Mouse (Mus musculus): ENCODE results near the gene Arhgap31.
A peak's percentile ranks its signal among the peaks of the same experiment; 100 is the strongest.

Arhgap31 gene

DNA sequence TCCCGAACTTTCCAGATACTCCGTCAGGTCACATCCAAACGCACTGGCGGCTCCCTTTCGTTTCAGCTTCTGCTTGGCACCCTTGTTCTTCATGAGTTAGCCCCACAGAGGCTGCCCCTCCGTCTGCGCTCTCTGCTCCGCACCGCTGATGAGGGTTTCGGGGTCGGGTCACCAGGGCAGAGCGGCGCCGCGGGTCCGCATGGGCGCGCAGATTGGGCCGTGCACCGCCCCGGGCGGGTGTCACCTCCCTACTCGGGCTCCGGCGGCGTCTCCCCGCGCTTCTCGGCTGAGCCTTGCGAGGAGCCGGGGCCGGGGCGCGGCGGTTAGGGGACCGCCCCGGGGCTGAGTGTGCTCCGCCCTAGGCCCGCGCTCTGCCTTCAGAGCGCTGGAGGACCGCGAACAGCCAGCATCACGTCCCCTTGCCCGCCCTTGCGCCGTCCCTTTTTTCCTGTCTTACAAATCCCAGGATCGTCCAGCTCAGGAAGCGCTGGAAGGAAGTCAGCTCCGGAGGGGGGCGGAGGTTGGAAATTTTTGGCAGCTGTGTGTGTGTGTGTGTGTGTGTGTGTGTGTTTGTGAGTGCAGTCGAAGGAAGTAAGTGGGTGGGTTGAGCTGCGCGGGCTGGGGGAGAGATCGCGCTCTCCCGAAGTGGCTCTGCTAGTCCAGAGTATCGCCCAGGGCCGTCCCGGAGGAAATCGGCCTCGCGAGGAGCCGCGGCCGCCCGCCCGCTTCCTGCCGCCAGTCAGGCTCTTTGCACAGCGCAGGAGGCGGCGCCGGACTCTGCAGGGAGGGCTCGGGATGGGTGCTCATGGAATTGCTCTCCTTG, at the start of gene Arhgap31:
TSS of gene Arhgap31 (minus strand) at position 694 of the 823 bp plus-strand sequence.
- Histone ChIP-seq H3K27me3 (ENCODE audit: control insufficient read depth, insufficient read depth, low read length, poor library complexity, severe bottlenecking) (no peaks in the 10 kb centered on the region), H3K36me3 (ENCODE audit: control insufficient read depth, insufficient read depth, low read length, poor library complexity, severe bottlenecking) (no peaks in the 10 kb centered on the region)
- DNase-seq (ENCODE audit: low read depth, low spot score), result peak; percentile 70

DNA sequence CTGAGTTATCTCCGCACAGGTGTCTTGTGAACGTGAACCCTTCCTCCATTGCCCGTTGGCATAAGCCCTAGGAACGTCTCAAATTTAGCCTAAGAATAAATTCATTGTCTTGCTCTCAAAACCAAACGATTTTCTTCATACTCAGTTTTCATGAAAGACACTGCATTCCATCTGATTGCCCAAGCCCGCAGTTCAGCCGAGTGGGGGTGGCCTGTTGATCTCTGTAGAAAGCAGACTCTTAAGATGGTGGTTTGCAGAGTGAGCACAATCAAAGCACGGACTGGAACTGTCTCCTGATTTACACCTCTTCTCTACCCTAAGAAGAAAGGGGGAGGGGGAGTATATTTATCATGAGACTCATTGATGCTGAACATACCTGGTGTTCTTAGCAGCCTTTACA, 49.3 kb upstream of the Arhgap31 start:
- Histone ChIP-seq H3K36me3 (ENCODE audit: control insufficient read depth, insufficient read depth, low read length, poor library complexity, severe bottlenecking) (no peaks in the 10 kb centered on the region), H3K27me3 (ENCODE audit: control insufficient read depth, insufficient read depth, low read length, poor library complexity, severe bottlenecking) (no peaks in the 10 kb centered on the region)
- no peak for DNase-seq (ENCODE audit: low read depth, low spot score)

DNA sequence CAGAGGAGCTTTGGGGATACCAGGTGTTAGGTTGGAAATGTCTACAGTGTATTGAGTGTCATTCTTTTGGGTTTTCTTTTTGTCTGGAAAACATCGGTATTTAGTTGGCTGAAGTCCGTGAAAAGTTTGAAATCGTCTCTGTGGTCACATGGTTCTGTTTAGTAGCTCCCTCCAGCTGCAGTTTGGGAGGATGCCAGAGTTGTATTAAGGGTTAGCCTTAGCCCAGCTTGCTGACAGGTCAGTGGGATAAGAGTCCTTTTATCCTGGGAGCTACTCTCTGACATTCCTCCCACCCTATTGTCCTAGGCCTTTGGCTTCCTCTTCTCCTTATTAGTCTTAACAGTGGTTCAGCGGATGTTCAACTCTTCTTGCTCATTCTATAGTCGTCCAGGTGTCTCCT, 48.9 kb upstream of the Arhgap31 start:
- H3K36me3 ChIP-seq (ENCODE audit: control insufficient read depth, insufficient read depth, low read length, poor library complexity, severe bottlenecking), result no peaks in the 10 kb centered on the region
- DNase-seq (ENCODE audit: low read depth, low spot score), result no peak
- H3K27me3 ChIP-seq (ENCODE audit: control insufficient read depth, insufficient read depth, low read length, poor library complexity, severe bottlenecking), result no peaks in the 10 kb centered on the region

DNA sequence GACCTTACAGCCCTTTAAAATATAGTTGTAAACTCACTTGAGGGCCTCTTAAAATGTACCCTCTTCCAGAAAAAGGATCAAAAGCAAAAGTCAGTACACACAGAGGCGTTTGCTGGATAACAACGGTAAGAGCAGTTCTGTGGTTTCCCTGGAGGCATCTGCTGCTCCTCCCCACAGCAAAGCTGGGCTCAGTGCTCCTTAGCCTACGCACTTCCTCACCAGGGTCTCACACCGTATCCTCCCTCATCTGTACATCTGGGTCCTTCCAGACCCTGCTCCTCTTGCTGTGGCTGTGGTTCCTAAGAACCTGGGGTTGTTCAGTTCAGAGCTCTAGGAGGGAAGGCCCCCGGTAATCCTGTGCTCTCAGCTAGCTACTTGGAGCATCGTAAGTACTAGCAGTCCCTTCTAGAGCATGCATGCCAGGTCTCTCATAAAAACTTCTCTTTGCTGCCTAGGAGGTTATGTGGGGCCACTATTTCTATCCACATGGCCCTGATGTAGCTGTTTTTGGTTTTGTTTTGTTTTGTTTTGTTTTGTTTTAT, 47.8 kb upstream of the Arhgap31 start:
- H3K36me3 ChIP-seq (ENCODE audit: control insufficient read depth, insufficient read depth, low read length, poor library complexity, severe bottlenecking), result no peaks in the 10 kb centered on the region
- H3K27me3 ChIP-seq (ENCODE audit: control insufficient read depth, insufficient read depth, low read length, poor library complexity, severe bottlenecking), result no peaks in the 10 kb centered on the region
- peak; percentile 33 for DNase-seq (ENCODE audit: low read depth, low spot score)

DNA sequence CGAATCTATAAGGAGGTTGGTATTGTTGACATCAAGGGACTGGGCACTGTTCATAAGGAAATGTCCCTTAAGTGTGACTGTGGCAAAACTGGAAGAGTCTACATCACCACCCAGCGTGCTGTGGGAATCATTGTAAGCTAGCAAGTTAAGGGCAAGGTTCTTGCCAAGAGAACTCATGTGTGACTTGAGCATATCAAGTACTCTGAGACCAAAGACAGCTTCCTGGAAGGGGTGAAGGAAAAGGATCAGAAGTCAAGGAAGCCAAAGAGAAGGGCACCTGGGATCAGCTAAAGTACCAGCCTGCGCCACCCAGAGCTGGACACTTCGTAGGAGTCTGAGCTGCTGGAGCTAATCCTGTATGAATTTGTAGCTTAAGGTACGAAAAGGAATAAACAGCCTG, 47.2 kb upstream of the Arhgap31 start:
- Histone ChIP-seq H3K36me3 (ENCODE audit: control insufficient read depth, insufficient read depth, low read length, poor library complexity, severe bottlenecking) (no peaks in the 10 kb centered on the region), H3K27me3 (ENCODE audit: control insufficient read depth, insufficient read depth, low read length, poor library complexity, severe bottlenecking) (no peaks in the 10 kb centered on the region)
- no peak for DNase-seq (ENCODE audit: low read depth, low spot score)

DNA sequence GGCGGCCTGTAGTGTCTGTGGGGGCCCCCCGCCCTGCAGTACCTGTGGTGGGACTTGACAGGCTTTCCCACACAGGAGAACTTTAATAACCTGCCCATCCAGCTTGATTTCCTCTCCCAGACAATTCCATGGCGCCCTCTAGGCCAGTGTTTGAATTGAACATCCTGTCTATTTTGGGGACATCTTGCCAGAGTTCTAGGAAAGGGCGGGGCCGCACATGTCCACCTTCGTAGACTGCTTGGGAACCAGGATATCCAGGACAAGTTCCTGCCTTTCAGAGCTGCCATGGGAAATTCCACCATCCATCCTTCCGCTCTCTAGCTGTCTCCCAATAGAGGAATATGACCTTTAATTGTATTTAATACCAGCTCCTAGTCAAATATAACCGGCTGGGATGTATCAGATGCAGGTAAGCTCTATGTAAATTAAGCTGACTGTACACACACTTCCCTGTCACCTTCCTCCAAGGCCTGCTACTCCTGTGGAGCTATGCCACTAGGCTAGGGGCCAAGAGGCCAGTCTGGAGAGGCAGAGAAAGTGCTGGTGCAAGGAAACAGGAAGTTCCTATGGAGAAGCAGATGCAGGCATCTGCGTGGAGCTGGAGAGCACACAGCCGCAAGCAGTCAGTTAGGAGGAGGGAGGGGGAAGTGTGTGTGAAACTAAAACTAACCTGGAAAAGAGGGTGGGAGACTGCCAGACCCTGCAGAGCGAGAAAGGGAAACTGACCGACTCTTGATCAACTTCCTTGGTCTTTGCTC, 45.2 kb upstream of the Arhgap31 start:
- no peaks in the 10 kb centered on the region for H3K36me3 ChIP-seq (ENCODE audit: control insufficient read depth, insufficient read depth, low read length, poor library complexity, severe bottlenecking)
- DNase-seq (ENCODE audit: low read depth, low spot score), result no peak

DNA sequence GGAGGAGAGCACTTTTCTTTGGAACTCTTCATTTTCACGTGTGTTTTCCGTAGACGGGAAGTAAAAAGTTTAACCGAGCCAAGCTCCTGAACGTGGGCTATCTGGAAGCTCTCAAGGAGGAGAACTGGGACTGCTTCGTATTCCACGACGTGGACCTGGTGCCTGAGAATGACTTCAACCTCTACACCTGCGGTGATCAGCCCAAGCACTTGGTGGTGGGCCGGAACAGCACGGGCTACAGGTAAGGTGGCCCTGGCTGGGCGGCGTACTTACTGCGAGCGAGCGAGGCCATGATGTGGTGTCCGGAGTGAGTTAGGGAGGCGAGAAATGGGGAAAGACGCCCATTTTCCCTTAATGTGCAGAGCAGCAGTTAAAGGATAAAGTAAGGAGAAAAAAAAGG, 44.6 kb upstream of the Arhgap31 start:
- no peak for DNase-seq (ENCODE audit: low read depth, low spot score)
- no peaks in the 10 kb centered on the region for H3K27me3 ChIP-seq (ENCODE audit: control insufficient read depth, insufficient read depth, low read length, poor library complexity, severe bottlenecking)
- no peaks in the 10 kb centered on the region for H3K36me3 ChIP-seq (ENCODE audit: control insufficient read depth, insufficient read depth, low read length, poor library complexity, severe bottlenecking)

More for the DNA sequence above, 45.2 kb upstream of the Arhgap31 start:
- H3K27me3 ChIP-seq (ENCODE audit: control insufficient read depth, insufficient read depth, low read length, poor library complexity, severe bottlenecking), result no peaks in the 10 kb centered on the region

DNA sequence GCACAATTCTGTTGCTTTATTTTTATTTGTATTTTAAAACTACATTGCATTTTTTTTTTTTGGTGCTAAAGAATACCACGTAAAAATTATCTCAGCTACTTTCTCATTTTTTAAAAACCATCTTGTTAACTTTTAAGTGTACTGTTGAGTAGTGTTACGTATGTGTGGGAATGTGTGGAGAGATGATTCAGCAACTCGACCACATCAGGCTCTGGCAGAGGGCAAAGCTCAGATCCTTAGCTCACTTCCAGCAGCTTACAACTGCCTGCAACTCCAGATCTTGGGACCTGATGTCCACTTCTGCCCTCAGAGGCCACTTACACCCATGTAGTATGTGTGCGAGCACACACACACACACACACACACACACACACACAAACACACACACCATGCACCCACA, 43.5 kb upstream of the Arhgap31 start:
- Histone ChIP-seq H3K36me3 (ENCODE audit: control insufficient read depth, insufficient read depth, low read length, poor library complexity, severe bottlenecking) (no peaks in the 10 kb centered on the region), H3K27me3 (ENCODE audit: control insufficient read depth, insufficient read depth, low read length, poor library complexity, severe bottlenecking) (no peaks in the 10 kb centered on the region)
- DNase-seq (ENCODE audit: low read depth, low spot score), result no peak

DNA sequence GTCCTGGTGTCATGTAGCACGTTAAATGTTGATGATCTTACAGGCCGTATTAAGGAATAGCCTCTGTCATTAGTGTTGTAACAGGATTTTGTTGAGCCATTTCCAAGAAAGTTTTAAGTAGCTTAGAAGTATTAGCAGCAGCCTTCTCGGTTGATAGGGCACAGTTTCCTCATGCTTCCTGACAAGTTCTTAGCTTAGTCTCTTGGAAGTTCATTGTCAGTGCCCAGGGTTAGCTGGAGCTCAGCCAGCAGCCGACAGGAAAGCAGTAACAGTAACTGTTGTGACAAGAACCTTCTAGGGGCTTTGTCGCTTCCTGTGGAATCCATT, 43.1 kb upstream of the Arhgap31 start:
- no peaks in the 10 kb centered on the region for H3K27me3 ChIP-seq (ENCODE audit: control insufficient read depth, insufficient read depth, low read length, poor library complexity, severe bottlenecking)
- DNase-seq (ENCODE audit: low read depth, low spot score), result no peak

DNA sequence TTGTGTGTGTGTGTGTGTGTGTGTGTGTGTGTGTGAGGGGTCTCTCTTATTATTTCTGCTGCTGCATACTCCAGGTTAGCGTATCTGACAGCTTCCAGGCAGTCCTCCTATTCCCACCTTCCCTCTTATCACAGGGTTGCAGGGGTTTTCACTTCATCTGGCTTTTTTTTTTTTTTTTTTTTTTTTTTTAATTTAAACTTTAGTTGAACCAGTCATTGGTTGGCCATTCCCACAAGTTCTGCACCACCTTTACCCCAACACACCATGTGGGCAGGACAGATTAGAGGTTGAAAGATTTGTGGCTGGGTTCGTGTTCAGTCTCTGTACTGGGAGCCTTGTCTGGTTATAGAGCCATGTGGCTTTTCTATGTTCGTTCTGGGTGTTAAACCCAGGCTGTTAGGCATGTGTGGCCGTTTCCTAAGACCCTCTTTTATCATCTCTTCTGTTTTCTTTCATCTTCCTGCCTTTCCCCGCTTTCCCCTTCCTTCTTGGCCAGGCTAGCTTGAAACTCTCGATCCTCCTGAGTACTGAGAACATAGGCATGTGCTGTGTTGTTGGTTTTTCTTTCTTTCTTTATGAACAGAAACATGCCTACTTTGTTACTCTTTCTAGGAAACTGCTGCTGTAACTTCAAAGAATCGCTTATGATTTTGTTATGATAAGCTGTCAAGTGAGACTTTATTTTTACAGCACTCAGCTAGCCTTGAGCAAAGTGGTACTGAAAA, 42.5 kb upstream of the Arhgap31 start:
- DNase-seq (ENCODE audit: low read depth, low spot score), result no peak

More for the DNA sequence above, 43.1 kb upstream of the Arhgap31 start:
- no peaks in the 10 kb centered on the region for H3K36me3 ChIP-seq (ENCODE audit: control insufficient read depth, insufficient read depth, low read length, poor library complexity, severe bottlenecking)

DNA sequence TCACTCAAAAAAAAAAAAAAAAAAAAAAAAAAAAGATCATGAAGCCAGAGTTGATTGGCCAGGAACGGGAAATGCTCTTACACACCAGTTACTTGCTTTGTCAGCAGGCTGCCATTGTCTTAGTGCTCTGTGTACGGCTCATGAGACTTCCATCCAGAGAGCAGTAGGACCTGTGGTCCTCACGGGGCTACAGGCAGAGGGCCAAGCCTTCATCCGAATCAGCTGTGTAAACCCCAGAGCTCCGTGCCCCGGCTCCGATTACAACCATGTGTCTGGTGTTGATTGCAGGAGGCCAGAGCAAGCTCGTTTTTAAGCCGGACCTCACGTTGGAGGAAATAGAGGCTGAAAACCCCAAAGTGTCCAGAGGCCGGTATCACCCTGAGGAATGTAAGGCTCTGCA, 40.6 kb upstream of the Arhgap31 start:
- Histone ChIP-seq H3K27me3 (ENCODE audit: control insufficient read depth, insufficient read depth, low read length, poor library complexity, severe bottlenecking) (no peaks in the 10 kb centered on the region), H3K36me3 (ENCODE audit: control insufficient read depth, insufficient read depth, low read length, poor library complexity, severe bottlenecking) (no peaks in the 10 kb centered on the region)
- DNase-seq (ENCODE audit: low read depth, low spot score), result no peak

More for the DNA sequence above, 42.5 kb upstream of the Arhgap31 start:
- Histone ChIP-seq H3K36me3 (ENCODE audit: control insufficient read depth, insufficient read depth, low read length, poor library complexity, severe bottlenecking) (no peaks in the 10 kb centered on the region), H3K27me3 (ENCODE audit: control insufficient read depth, insufficient read depth, low read length, poor library complexity, severe bottlenecking) (no peaks in the 10 kb centered on the region)

DNA sequence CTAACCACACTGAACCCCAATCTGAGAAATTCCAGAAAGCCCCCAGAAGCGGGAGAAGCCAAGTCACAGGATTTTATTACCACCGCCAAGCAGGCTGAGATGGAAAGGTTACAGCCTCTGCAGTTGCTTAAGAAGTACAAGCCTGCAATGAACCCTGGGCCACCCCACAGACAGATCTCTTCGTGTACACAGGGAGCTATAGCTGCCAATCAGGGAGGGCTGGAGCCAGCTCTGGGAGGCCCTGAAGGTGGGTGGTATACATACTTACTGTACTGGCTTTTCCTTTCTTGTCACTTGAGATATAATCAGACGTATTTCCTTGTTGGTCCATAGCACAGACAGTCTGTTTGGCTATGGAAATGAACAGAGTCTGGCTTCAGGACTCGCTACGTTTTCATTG, 37.7 kb upstream of the Arhgap31 start:
- no peak for DNase-seq (ENCODE audit: low read depth, low spot score)
- no peaks in the 10 kb centered on the region for H3K27me3 ChIP-seq (ENCODE audit: control insufficient read depth, insufficient read depth, low read length, poor library complexity, severe bottlenecking)
- no peaks in the 10 kb centered on the region for H3K36me3 ChIP-seq (ENCODE audit: control insufficient read depth, insufficient read depth, low read length, poor library complexity, severe bottlenecking)

DNA sequence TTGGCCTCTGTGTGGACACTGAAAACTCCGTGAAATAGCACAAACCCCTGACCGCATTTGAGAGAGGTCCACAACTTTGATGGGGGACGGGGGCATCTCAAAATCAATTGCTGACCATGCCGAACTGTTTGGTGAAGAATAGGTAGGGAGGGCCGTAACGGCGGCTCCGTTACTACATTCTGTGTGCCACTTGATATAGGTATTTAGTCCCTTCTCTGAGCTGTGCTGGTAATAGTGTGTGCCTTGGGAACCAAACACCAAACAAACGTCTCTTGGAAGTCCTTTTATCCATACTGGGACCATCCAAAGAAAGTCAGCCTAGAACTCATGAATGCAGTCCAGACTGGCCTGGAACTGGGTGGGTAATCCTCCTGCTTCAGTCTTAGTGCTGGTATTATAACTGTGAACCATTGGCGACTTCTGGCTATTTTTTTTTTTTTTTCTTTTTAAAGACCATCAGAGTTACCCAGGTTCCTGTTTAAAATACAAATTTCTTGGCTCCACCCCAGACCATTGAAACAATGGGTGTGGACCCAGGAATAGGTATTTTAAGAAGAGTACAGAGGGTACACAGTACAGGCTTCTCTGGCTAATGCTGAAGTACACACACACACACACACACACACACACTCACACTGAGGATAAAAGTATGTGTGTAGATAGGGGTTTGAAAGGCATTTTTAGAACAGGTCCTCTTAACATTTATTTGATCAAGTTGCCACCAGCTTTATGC, 31.0 kb upstream of the Arhgap31 start:
- no peaks in the 10 kb centered on the region for H3K27me3 ChIP-seq (ENCODE audit: control insufficient read depth, insufficient read depth, low read length, poor library complexity, severe bottlenecking)
- DNase-seq (ENCODE audit: low read depth, low spot score), result no peak
- no peaks in the 10 kb centered on the region for H3K36me3 ChIP-seq (ENCODE audit: control insufficient read depth, insufficient read depth, low read length, poor library complexity, severe bottlenecking)

DNA sequence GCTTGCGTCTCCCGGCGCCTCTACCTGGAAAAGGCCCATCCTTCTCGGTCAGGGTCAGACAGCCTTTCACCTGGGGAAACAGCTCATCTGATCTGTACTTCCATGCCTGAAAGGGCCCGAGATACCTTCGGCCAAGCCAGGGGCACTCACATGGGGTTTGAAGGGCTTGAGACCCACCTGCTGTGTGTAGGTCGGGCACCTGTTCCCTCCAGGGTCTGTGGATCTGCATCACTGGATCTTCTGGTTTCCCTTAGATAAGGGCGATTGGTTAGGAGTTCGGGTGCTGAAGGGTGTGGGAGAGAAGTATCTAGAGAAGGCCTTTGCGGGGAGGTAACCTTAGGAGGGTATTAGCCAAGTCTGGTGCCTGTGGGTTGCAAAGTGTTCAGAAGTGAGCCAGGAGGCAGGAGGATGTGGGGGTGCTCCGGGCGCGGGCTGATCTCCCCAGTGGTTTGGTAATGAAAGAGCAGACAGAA, 29.6 kb upstream of the Arhgap31 start:
- DNase-seq (ENCODE audit: low read depth, low spot score), result peak; percentile 34
- no peaks in the 10 kb centered on the region for H3K27me3 ChIP-seq (ENCODE audit: control insufficient read depth, insufficient read depth, low read length, poor library complexity, severe bottlenecking)

More for the DNA sequence above, 29.6 kb upstream of the Arhgap31 start:
- H3K36me3 ChIP-seq (ENCODE audit: control insufficient read depth, insufficient read depth, low read length, poor library complexity, severe bottlenecking), result no peaks in the 10 kb centered on the region

Data from splenic B cell, adult 2 months (primary cell).